Mouse (Mus musculus) left cerebral cortex, postnatal 36 days (tissue): ENCODE data around the gene Gm20812. TPM values are rescaled to one million over a fixed set of nuclear protein-coding genes. Genes with fewer than 3 reads are reported as not detected.
"Not testable (repeated sequence)": the region's sequence is repeated elsewhere in the genome, so short reads cannot be mapped to it uniquely, and the experiment has no call there.

ENCODE experiments used
- DNase-seq, 2 experiments: peaks; one replicate each; pipeline ENCODE4 v3.0.0; 2021 to 2022; ENCODE audit warnings: low spot score in 2 of 2, mixed read lengths in 1 of 2
- intact Hi-C: fragments of 180-260 bp; cut with DNase I; formaldehyde crosslinking; loops from one replicate; pipeline ENCODE4 v1.15.1; 2025
- total RNA-seq, 2 experiments: library from RNA; stranded (reverse); gene quantifications; 2 replicates each; pipeline ENCODE4 v1.2.3; 2021

The Gm20812 gene
- not detected for total RNA-seq

GRCm38 (mm10) chrY:12381681-12382080, at the start of gene Gm20812:
Gm20812 (plus strand) TSS chrY:12381981.
- DNase-seq, intact Hi-C loops: not testable (repeated sequence)

Other genes starting within 250 kb of the Gm20812 start
- gene Gm29554, start 108.0 kb upstream of the Gm20812 start, total RNA-seq = not detected